Mouse (Mus musculus) testis, adult 2 months (tissue): Measurements from ENCODE around the gene Fam171a2.

Source experiments
- CTCF ChIP-seq: fragments of 200-500 bp; IDR thresholded peaks from 2 replicates; pipeline ENCODE4 v1.5.1; 2012; ENCODE audit warnings: low read depth, mild to moderate bottlenecking, inconsistent platforms, low read length, moderate library complexity; ENCODE audit not compliant: control insufficient read depth, insufficient read depth, insufficient replicate concordance
- POLR2A ChIP-seq: fragments of 200-500 bp; IDR thresholded peaks from 2 replicates; pipeline ENCODE4 v1.6.1; 2012; ENCODE audit warnings: low read depth, mild to moderate bottlenecking, inconsistent platforms, low read length, moderate library complexity; ENCODE audit not compliant: control insufficient read depth

GRCm38 (mm10) chr11:102403657-102404056 lies 43.8 kb downstream of the Fam171a2 start:
- no peak for TF ChIP-seq CTCF
- no peak for TF ChIP-seq POLR2A
